Mouse (Mus musculus) urinary bladder, adult 2 months (tissue): ENCODE data around the gene Slc6a2. TPM values are rescaled to one million over a fixed set of nuclear protein-coding genes. Genes with fewer than 3 reads are reported as not detected.

Experiments used
- DNase-seq: peaks from one replicate; pipeline ENCODE4 v3.0.0; 2022; ENCODE audit warnings: low spot score
- polyA plus RNA-seq: library from polyadenylated mRNA; depleted of rRNA; stranded (reverse); fragments of >200 nt; gene quantifications from 2 replicates; pipeline ENCODE4 v1.2.3, GENCODE M21; 2012; rRNA removed

Slc6a2 gene
- 0.87 and 1.1 TPM in 2 replicates for polyA plus RNA-seq

DNA sequence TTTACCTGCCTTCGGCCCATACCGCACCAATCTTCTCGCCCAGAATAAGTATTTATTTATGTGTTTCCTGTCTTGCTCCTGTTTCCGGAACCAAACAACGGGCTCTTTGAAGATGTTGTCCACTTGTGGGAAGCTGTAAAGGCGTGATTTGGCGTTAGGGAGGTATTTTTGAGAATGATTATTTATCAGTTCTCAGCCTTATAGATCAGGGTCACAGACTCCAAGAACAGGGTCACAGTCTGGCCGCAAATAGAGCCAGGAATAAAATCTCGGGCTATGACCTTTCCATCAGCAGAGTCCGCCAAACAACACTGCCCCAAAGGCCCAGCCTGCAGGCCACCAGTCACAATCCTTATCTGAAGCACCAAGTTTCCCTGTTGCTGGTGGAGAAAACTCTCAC lies at the start of gene Slc6a2:
Gene Slc6a2 (plus strand): TSS at position 301 of the 400 bp plus-strand sequence.
- no peak for DNase-seq

DNA sequence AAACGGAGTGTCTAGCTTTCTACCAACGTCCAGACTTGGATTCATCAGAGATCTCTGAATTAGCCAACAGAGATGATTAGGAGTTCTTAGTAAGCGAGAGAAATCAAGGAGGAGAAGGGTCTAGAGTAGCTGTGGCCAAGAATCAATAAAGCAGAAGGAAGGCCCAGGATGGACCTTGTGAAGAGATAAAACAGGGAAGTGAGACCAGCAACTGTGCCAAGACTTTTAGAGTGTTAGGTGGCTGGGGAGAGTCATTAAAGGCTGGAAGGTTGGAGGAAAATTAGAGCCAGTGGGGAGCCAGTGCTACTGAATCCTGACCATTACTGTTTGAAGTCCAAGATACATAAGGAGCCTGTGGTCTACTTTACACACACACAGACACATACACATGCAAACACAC lies 48.4 kb upstream of the Slc6a2 start:
- DNase-seq = no peak

DNA sequence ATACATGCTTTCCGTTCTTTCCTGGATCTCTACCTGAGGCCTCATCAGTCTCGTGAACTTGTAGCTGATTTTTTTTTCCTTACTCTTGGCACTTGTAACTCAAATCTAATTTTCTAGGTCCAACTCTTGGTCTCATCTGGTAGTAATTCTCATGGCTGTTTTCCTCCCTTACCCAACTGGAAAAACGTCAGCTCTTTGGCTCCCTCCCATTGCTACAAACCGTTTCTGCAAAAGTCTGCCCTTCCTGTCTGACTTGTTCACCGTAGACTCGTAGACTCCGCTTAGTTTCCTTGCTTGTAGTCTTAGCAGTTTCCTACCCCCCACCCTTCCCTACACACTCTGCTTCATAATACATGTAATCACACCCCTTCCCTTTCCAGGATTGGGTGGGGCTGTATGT lies 46.5 kb upstream of the Slc6a2 start:
- DNase-seq = no peak

DNA sequence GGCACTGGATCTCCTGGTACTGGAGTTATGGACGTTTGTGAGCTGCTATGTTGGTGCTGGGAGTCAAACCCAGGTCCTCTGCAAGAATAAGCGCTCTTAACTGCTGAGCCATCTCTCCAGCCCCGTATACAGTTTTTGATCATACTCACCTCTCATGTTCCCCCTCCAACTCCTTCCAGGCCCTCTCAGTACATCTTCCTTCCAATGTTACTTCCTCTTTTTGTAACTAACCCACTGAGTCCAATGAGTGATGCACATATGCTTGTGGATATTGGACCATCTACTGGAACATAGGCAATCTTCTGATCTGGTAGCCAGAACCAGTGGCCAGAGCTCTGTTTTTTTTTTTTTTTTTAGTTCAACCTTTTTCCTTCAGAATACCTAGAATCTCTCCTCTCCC lies 43.8 kb upstream of the Slc6a2 start:
- DNase-seq = no peak

DNA sequence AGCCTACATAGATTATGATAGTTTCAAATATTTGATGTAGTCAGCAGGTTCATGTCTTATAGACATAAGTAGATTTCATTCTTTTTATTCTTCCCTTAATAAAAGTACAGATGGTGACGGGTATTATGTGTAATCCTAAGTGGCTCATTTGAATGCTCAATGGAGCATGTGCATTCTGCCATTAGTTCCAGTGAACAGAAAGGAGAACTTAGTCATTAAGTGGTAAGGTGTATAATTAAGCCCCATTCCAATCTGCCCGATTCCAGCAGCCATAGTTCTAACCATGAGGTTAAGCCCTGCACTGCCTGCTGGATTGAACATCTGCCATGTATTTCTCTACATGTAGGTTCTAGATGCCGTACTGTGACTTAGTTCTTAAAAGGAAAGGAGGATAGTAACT lies 38.1 kb upstream of the Slc6a2 start:
- DNase-seq = no peak

DNA sequence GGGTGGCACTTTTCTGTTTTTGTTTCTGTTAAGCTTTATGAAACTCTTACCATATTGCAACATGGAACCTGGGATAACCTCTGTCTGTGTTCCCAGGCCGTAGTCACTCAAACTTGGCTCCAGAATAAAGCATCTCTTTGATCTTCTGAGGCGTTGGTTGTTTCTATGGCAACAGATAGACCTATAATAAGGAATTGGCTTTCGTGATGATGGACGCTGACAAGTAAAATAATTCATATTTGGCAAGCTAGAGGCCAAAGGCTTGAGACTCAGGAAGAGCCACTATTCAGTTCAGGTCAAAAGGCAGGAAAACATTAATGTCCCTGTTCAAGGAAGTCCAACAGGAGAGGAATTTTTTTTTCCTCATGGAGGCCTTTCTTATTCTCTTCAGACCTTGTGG lies 30.9 kb upstream of the Slc6a2 start:
- no peak for DNase-seq

DNA sequence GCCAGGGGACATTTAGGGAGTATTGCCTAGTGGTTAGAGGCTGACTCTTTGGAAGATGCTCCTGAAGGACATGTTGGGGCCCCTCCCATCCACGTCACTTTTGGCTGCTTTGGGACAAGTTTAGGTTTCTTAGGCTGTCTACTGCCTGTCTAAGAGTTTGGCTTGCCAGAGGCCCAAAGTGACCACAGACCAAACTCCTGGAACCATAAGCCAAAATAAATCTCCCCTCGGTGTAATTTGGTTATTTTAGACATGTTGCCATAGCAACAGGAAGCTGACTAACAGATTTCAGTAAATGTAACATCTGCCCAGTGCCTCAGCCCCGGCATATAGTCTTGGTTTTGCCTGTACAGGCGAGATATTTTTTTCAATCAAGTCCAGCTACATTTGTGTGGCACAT lies 21.8 kb upstream of the Slc6a2 start:
- DNase-seq = no peak

DNA sequence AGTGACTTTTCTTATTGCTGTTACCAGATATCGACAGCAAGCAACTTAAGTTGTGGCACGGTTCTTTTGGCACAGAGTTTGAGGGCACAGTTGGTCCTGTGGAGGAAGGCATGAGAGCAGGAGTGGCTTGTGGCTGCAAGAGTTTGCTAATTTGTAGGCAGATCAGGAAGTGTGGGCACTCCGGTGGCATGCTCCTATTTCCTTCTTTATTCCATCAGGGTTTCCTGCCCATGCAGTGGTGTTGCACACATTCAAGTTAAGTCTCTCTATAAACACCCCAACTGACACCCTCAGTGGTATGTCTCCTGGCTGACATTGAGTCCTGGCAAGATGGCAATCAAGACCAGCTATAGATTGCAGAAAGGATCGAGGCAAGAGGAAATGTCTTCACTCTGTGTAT lies 10.8 kb upstream of the Slc6a2 start:
- DNase-seq = no peak

DNA sequence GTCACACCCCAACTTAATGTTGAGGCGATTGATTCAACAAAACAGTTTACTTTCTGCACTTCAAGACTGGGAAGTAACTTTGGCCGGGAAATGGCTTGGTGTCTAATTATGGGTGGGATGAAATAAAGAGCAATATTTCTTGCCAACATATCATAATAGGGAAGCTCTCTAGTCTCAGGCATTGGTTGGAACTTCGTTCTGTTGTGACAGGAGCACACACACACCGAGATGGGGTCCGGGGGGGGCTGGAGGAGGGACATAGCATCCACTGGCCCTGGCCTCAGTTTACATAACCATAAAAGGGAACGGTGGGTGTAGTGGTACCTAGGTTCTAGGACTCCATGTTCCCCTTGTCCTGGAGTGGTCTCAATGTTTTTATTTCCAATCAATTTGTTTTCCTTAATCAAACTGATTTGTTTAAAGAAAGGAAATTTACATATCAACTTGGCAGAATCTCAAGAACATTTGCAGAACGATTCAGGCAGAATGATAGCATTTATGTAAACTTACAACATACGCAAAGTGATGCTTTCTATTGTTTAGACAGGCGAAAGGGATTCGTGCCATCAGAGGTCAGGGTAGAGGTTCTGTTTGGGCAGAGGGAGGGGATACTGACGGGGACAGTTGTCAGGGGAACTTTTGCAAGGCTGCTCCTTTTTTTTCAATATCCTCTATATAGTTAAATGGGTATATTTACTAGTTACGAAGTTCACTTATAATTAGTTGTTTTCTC lies 9.1 kb upstream of the Slc6a2 start:
- no peak for DNase-seq

DNA sequence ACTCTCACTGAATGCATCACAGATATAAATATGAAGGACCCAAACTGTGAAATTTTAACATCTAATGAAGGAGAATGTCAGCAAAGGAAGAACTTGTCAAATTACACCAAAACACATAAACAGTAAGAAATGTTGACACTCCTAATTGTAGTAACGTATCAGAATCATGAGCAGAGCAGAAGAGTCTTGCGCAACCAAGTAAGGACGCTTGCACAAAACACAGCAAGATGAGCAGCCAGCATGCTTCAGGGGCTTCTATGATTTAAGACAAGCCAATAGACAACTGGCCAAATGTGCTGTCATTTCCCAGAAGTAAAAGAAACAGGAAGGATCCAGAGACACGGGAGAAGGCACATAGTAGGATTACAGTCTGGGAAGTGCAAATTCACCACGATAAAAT lies 5.8 kb upstream of the Slc6a2 start:
- DNase-seq = no peak

DNA sequence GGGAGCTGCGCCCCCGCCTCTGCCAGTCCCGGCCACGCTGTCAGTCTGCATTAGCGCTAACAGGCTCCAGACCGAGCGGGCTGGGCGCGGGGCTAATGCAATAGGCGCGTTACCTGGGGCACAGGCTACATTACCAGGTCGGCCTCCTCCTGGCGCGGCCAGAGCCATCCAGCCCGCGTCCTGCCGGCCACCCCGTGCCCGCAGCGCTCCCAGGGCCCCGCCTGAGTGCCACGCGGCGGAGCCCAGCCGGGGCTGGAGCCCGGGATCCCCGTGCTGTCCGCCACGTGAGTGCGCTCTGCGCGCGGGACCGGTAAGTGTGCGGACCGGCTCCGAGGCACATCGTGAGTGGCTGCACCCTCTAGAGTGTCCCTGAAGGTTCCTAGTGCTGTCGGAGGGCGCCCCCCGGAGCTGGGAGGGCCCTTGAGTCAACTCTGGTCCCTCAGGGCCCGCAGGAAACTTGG lies 602 bp downstream of the Slc6a2 start:
- no peak for DNase-seq

DNA sequence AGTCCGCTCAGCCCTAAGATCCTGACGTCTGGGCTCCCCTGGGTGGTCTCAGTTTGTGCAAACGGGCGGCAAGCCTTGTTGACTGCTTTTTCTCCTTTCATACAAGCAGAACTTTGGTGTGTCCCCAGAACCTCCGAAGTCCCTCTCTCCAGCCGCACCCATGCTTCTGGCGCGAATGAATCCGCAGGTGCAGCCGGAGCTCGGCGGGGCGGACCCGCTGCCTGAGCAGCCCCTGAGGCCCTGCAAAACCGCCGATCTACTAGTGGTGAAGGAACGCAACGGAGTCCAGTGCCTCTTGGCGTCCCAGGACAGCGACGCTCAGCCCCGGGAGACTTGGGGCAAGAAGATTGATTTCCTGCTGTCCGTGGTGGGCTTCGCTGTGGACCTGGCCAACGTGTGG lies 1.2 kb downstream of the Slc6a2 start:
- DNase-seq = no peak

DNA sequence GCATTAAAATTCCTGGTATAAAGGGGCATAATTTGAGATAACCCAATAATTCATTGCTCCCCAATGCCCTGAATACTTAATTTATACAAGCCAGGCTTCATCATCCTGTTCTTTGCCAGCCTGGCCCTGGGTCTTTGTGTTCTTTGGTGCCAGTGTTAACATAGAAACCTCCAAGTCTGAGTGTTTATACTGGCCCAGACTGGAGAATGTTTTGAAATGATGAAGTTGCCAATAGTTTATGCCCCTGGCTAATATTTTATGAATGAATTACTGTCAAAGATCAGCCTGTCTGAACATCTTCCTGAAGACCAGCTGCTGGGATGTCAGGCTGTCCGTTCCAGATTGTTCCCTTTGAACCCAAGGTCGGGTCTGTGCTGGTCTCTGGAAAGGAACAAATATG lies 4.7 kb downstream of the Slc6a2 start:
- DNase-seq = no peak

DNA sequence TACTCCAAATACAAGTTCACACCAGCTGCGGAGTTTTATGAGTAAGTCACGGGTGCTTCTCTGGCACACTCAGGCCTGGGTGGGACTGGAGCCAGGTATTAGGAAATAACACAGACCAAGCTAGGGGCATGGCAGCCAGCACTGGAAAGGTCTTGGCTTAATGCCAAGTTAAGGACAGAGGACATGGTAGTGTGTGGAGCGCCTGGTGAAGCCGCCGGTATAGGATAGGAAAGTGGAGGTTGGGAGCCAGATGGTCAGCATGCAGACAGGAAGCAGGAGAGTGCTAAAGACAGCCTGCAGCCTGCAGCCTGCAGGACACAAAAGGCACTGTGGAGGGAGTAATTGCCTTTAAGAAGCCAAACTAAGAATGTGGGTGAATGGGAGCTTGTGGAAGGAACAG lies 13.1 kb downstream of the Slc6a2 start:
- peak; percentile 34 for DNase-seq

DNA sequence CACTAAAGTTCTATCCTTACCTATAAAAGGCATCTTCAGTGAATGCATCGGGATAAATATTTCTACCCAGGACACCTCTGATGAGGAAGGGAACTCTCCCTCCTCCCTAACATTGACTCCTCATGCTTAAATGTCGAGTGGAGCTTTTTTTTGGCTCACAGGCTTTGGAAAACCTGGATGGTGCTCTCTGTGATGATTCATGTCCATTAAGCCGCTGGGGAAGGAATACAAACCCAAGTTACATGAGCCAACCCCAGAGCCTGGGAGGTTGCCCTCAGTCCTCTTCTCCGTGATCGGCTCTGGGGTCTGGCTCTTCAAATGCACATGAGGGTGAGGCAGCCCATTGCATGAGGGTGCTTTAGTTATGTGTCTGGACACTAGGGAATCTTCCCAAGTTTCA lies 16.8 kb downstream of the Slc6a2 start:
- no peak for DNase-seq

DNA sequence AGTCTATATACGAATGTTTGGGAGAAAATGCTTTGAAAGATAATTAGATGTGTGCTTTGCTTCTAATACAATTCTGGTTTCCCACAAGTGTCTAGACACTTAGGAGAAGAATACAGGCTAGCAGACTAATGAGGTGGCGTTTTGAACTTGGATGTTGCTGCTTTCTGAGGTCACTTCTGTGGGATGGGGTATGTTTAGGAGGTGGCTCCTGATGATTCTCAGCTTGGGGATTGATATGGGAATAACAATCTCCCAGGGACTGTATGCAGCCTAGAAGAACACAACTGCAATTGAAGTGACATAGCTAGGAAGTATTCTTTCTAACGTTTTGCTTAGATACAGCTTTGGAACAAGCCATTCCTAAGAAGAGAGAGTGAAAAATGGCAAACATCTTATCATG lies 22.6 kb downstream of the Slc6a2 start:
- DNase-seq = no peak

DNA sequence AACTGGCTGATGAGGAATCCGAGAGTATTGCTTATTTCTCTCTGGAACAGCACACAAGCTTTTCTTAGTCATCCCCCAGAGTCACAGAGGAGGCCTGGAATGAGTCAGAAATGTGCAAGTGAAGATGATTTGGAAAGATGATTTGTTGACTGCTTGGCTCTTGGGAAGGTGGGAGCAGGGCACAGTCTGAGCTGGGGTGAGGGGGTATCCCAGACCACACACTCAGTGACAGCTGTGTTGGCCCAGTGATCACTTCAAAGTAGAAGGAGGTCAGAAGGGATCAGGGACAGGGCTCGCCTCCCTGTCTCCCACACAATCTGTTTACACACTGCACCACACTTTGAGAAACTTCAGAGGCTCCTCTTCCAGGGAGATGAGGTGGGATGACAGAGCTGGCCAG lies 24.5 kb downstream of the Slc6a2 start:
- DNase-seq = no peak

DNA sequence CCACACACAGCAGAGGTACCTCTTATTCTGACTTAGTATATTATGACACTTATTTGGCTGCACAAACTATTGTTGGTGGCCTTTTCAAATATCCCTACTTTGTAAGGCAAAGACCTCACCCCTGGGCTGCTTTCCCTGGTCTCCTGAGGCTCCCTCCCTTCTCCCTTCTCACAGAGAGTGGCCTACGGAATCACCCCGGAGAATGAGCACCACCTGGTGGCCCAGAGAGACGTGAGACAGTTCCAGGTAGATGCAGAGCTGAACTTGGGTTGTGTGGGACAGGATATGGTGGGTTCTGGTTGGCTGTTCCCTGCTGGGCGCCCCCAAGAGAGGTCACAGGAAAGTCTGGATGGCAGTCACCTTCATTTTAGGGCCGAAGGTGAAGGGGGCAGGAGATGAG lies 37.0 kb downstream of the Slc6a2 start:
- peak; percentile 50 for DNase-seq

DNA sequence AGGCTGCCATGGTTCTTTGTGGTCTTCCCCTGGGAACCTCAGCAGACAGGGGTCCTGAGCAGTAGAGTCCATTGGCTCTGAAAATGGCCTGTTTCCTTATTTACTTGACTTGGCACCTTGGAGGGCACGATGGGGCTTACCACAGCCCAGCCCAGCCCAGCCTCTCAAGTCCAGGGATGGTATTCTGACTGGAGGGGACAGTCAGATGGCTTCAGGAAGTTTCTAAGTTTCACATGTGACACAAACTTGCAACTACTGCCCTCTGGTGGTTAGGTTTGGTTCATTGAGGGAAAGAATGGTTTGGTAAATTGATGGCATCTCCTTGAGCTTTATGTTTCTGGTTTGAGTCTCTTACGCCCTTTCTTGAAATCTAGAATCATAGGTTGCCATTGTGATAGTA lies 38.7 kb downstream of the Slc6a2 start:
- no peak for DNase-seq

DNA sequence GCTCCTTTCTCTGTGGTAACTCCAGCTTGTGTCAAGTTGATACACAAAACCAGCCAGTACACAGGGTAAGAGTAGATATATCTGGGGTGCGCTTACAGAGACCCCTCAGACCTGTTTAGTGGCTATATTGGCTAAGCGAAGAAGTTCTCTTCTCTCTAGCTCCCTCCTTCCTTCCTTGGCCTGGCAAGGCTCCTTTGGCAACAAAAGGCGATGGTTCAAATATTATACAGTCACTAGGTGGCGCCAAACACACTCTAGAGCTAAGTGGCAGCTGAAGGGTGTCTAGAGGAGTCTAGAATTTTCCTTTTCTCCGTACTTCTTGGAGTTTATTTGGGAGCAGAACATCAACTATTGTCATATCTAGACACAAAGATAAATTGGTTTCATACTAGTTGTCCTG lies 50.4 kb downstream of the Slc6a2 start:
- DNase-seq = no peak

DNA sequence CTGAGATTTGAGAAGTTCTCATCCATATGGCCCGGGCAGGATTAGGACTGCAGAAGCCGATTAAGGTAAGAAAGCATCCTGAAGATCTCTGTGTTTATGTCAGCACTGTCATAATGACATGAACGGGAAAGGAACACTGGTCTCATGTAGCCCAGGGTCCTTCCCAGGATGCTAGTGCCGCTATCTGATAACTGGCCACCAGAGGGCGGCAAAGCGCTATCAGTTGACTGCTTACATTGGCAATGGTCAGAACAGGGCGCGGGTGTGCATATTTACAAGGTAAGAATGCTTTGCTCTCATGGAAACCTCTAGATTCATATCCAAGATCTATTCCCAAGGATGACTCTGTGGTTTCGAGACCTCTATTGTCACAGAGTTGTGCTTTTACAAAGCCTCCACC lies 51.6 kb downstream of the Slc6a2 start:
- peak; percentile 72 for DNase-seq

DNA sequence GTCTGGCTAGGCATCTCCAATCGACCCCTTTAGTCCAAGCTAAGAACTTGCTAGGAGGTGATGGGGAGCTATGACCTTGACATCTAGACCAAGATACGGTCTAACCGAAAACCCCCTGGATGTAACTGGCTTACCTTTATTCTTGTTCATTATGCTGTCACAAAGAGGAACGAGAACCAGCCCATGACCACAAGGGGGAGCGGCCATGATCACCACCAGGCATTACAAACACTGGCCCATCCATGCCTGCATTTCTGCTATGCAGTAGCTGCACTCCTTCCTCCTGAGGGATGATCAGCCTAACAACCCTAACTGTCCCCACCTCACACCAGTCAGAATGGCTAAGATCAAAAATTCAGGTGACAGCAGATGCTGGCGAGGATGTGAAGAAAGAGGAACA lies 52.3 kb downstream of the Slc6a2 start:
- DNase-seq = no peak

DNA sequence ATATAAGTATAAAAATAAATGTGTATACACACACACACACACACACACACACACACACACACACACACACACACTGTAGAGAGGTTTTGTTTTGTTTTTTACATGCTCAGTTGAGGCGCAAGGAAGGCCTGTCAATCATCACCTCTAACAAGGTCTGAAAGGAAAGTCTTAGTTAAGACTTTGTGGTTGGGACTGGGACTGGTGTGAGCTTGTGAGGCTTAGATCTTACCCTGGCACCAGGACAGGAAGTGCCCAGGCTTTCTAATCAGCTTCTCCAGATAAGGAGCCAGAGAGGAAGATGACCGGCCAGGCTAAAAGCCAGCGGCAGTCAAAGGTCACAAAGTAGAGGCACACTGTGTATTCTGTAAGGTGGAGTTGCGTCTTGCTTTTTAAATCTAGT lies 54.4 kb downstream of the Slc6a2 start:
- DNase-seq = no peak

DNA sequence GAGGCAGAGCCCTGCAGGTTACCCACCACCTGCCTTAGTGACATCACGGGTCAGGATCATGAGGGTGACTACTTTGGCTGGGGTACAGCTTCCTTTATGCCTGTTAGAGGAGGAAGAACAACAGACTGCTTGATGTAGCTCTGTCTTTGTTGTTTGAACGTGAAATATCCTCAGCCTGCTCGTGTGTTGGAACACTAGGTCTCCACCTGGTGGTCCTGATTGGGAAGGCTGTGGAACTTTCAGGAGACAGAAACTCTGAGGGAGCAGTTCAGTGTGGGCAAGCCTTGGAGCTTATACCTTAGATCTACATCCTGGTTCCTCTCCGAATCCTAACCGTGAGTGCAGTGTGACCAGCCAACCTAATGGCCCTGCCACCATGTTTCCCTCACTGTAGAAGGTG lies 61.9 kb downstream of the Slc6a2 start:
- no peak for DNase-seq
